Mouse (Mus musculus): ENCODE data around the gene Ache. TPM values are rescaled to one million over a fixed set of nuclear protein-coding genes. Genes with fewer than 3 reads are reported as not detected.

Gene Ache
- polyA plus RNA-seq, 1 experiment from 2014 or later, result 6.2 TPM

GRCm38 (mm10) chr5:137334317-137334716, 47.0 kb downstream of the Ache start:
- Histone ChIP-seq H3K27me3 (ENCODE audit: control insufficient read depth, insufficient read depth, low read length) (no peaks in the 10 kb centered on the region), H3K27ac (ENCODE audit: low read depth, low read length) (no peak overlapping the region), H3K36me3 (ENCODE audit: control insufficient read depth, insufficient read depth, low read length) (no peaks in the 10 kb centered on the region), H3K4me2 (replicated peaks; ENCODE audit: low read depth, low read length) (0 out of 2 replicates have a peak overlapping the region, but pooled peaks have one; percentile 93), H3K4me3 (ENCODE audit: low read depth, low read length) (no peak overlapping the region), H3K4me1 (replicated peaks; ENCODE audit: control insufficient read depth, insufficient read depth, low read length) (peaks cover 5% of the 10 kb centered on the region), H3K9me3 (ENCODE audit: control insufficient read depth, low read length) (no peaks in the 10 kb centered on the region), H3K9ac (ENCODE audit: low read depth, low read length) (no peak overlapping the region)
- DNase-seq (ENCODE audit: low spot score), result no peak
- WGBS, result 58% methylated on average over 10 of the region's 10 CpGs
- no peak for ATAC-seq (ENCODE audit: low FRiP score)

- 67% methylated on average over 6 of the region's 6 CpGs for WGBS
- H3K4me2 ChIP-seq (replicated peaks; ENCODE audit: low read depth, low read length), result no peak overlapping the region
- no peak for DNase-seq (ENCODE audit: low spot score)
- no peak overlapping the region for H3K27ac ChIP-seq (ENCODE audit: low read depth, low read length)
- no peak for ATAC-seq (ENCODE audit: low FRiP score)
- H3K9me3 ChIP-seq (ENCODE audit: control insufficient read depth, low read length), result no peaks in the 10 kb centered on the region
- no peak overlapping the region for H3K9ac ChIP-seq (ENCODE audit: low read depth, low read length)
- H3K4me1 ChIP-seq (replicated peaks; ENCODE audit: control insufficient read depth, insufficient read depth, low read length), result peaks cover 6% of the 10 kb centered on the region
- no peak overlapping the region for H3K4me3 ChIP-seq (ENCODE audit: low read depth, low read length)
- H3K27me3 ChIP-seq (ENCODE audit: control insufficient read depth, insufficient read depth, low read length), result no peaks in the 10 kb centered on the region
- H3K36me3 ChIP-seq (ENCODE audit: control insufficient read depth, insufficient read depth, low read length), result no peaks in the 10 kb centered on the region
Observed at GRCm38 (mm10) chr5:137335066-137335465, 47.7 kb downstream of the Ache start.

GRCm38 (mm10) chr5:137337190-137337589, 49.9 kb downstream of the Ache start:
- 60% methylated on average over 8 of the region's 8 CpGs for WGBS

GRCm38 (mm10) chr5:137338256-137338655, 50.9 kb downstream of the Ache start:
- under 1% methylated on average over 19 of the region's 19 CpGs for WGBS
- Histone ChIP-seq H3K27me3 (ENCODE audit: control insufficient read depth, insufficient read depth, low read length) (no peaks in the 10 kb centered on the region), H3K4me2 (replicated peaks; ENCODE audit: low read depth, low read length) (peak overlapping the region; percentile 77)

More at GRCm38 (mm10) chr5:137337190-137337589, 49.9 kb downstream of the Ache start:
- peaks cover 6% of the 10 kb centered on the region for H3K4me1 ChIP-seq (replicated peaks; ENCODE audit: control insufficient read depth, insufficient read depth, low read length)
- H3K9ac ChIP-seq (ENCODE audit: low read depth, low read length), result no peak overlapping the region
- no peaks in the 10 kb centered on the region for H3K36me3 ChIP-seq (ENCODE audit: control insufficient read depth, insufficient read depth, low read length)
- no peak overlapping the region for H3K4me3 ChIP-seq (ENCODE audit: low read depth, low read length)
- H3K27me3 ChIP-seq (ENCODE audit: control insufficient read depth, insufficient read depth, low read length), result no peaks in the 10 kb centered on the region
- H3K9me3 ChIP-seq (ENCODE audit: control insufficient read depth, low read length), result no peaks in the 10 kb centered on the region
- no peak overlapping the region for H3K4me2 ChIP-seq (replicated peaks; ENCODE audit: low read depth, low read length)
- DNase-seq (ENCODE audit: low spot score) (no peak), ATAC-seq (ENCODE audit: low FRiP score) (no peak)
- no peak overlapping the region for H3K27ac ChIP-seq (ENCODE audit: low read depth, low read length)

GRCm38 (mm10) chr5:137338663-137339289, 51.5 kb downstream of the Ache start:
- peaks cover 6% of the 10 kb centered on the region for H3K4me1 ChIP-seq (replicated peaks; ENCODE audit: control insufficient read depth, insufficient read depth, low read length)
- peak overlapping the region; percentile 77 for H3K4me2 ChIP-seq (replicated peaks; ENCODE audit: low read depth, low read length)
- no peaks in the 10 kb centered on the region for H3K9me3 ChIP-seq (ENCODE audit: control insufficient read depth, low read length)
- peak overlapping the region; percentile 64 for H3K9ac ChIP-seq (ENCODE audit: low read depth, low read length)
- DNase-seq (ENCODE audit: low spot score), result peak; percentile 60
- peak overlapping the region; percentile 36 for H3K4me3 ChIP-seq (ENCODE audit: low read depth, low read length)
- peak overlapping the region; percentile 76 for H3K27ac ChIP-seq (ENCODE audit: low read depth, low read length)
- H3K36me3 ChIP-seq (ENCODE audit: control insufficient read depth, insufficient read depth, low read length), result no peaks in the 10 kb centered on the region
- WGBS, result 5% methylated on average over 11 of the region's 11 CpGs
- peak; percentile 43; the same call in 1 of the 2 replicates for ATAC-seq (ENCODE audit: low FRiP score)
- no peaks in the 10 kb centered on the region for H3K27me3 ChIP-seq (ENCODE audit: control insufficient read depth, insufficient read depth, low read length)

More at GRCm38 (mm10) chr5:137338256-137338655, 50.9 kb downstream of the Ache start:
- H3K9me3 ChIP-seq (ENCODE audit: control insufficient read depth, low read length), result no peaks in the 10 kb centered on the region
- ATAC-seq (ENCODE audit: low FRiP score), result peak; percentile 81
- peak overlapping the region; percentile 36 for H3K4me3 ChIP-seq (ENCODE audit: low read depth, low read length)
- peaks cover 6% of the 10 kb centered on the region for H3K4me1 ChIP-seq (replicated peaks; ENCODE audit: control insufficient read depth, insufficient read depth, low read length)
- H3K36me3 ChIP-seq (ENCODE audit: control insufficient read depth, insufficient read depth, low read length), result no peaks in the 10 kb centered on the region
- H3K9ac ChIP-seq (ENCODE audit: low read depth, low read length), result peak overlapping the region; percentile 64
- peak overlapping the region; percentile 76 for H3K27ac ChIP-seq (ENCODE audit: low read depth, low read length)
- peak; percentile 88 for DNase-seq (ENCODE audit: low spot score)

GRCm38 (mm10) chr5:137339290-137339979, 52.1 kb downstream of the Ache start:
- H3K4me3 ChIP-seq (ENCODE audit: low read depth, low read length), result peak overlapping the region; percentile 36
- DNase-seq (ENCODE audit: low spot score), result peak; percentile 43

GRCm38 (mm10) chr5:137340222-137340621, 52.9 kb downstream of the Ache start:
- ATAC-seq (ENCODE audit: low FRiP score), result no peak
- no peak for DNase-seq (ENCODE audit: low spot score)
- no peak overlapping the region for H3K27ac ChIP-seq (ENCODE audit: low read depth, low read length)
- no peaks in the 10 kb centered on the region for H3K27me3 ChIP-seq (ENCODE audit: control insufficient read depth, insufficient read depth, low read length)
- 72% methylated on average over 6 of the region's 6 CpGs for WGBS
- H3K4me1 ChIP-seq (replicated peaks; ENCODE audit: control insufficient read depth, insufficient read depth, low read length), result peaks cover 6% of the 10 kb centered on the region
- no peak overlapping the region for H3K4me2 ChIP-seq (replicated peaks; ENCODE audit: low read depth, low read length)
- H3K4me3 ChIP-seq (ENCODE audit: low read depth, low read length), result no peak overlapping the region
- H3K36me3 ChIP-seq (ENCODE audit: control insufficient read depth, insufficient read depth, low read length), result no peaks in the 10 kb centered on the region
- H3K9me3 ChIP-seq (ENCODE audit: control insufficient read depth, low read length), result no peaks in the 10 kb centered on the region
- no peak overlapping the region for H3K9ac ChIP-seq (ENCODE audit: low read depth, low read length)

More at GRCm38 (mm10) chr5:137339290-137339979, 52.1 kb downstream of the Ache start:
- Histone ChIP-seq H3K27ac (ENCODE audit: low read depth, low read length) (peak overlapping the region; percentile 76), H3K9me3 (ENCODE audit: control insufficient read depth, low read length) (no peaks in the 10 kb centered on the region), H3K27me3 (ENCODE audit: control insufficient read depth, insufficient read depth, low read length) (no peaks in the 10 kb centered on the region), H3K36me3 (ENCODE audit: control insufficient read depth, insufficient read depth, low read length) (no peaks in the 10 kb centered on the region), H3K4me1 (replicated peaks; ENCODE audit: control insufficient read depth, insufficient read depth, low read length) (peaks cover 6% of the 10 kb centered on the region), H3K4me2 (replicated peaks; ENCODE audit: low read depth, low read length) (peak overlapping the region; percentile 77), H3K9ac (ENCODE audit: low read depth, low read length) (peak overlapping the region; percentile 64)
- ATAC-seq (ENCODE audit: low FRiP score), result peak; percentile 48
- WGBS, result 11% methylated on average over 22 of the region's 22 CpGs

GRCm38 (mm10) chr5:137342407-137343012, 55.2 kb downstream of the Ache start:
- H3K4me1 ChIP-seq (replicated peaks; ENCODE audit: control insufficient read depth, insufficient read depth, low read length), result peaks cover 6% of the 10 kb centered on the region
- H3K4me3 ChIP-seq (ENCODE audit: low read depth, low read length), result no peak overlapping the region
- DNase-seq (ENCODE audit: low spot score) (no peak), ATAC-seq (ENCODE audit: low FRiP score) (no peak)
- no peak overlapping the region for H3K27ac ChIP-seq (ENCODE audit: low read depth, low read length)
- no peaks in the 10 kb centered on the region for H3K36me3 ChIP-seq (ENCODE audit: control insufficient read depth, insufficient read depth, low read length)
- no peaks in the 10 kb centered on the region for H3K9me3 ChIP-seq (ENCODE audit: control insufficient read depth, low read length)
- H3K27me3 ChIP-seq (ENCODE audit: control insufficient read depth, insufficient read depth, low read length), result no peaks in the 10 kb centered on the region
- no peak overlapping the region for H3K9ac ChIP-seq (ENCODE audit: low read depth, low read length)
- H3K4me2 ChIP-seq (replicated peaks; ENCODE audit: low read depth, low read length), result no peak overlapping the region
- 80% methylated on average over 7 of the region's 7 CpGs for WGBS
